Mouse (Mus musculus): ENCODE data around the gene Zfp653.

- no peak for TF ChIP-seq CTCF (IDR thresholded peaks at IDR 0.05; ENCODE audit: low read depth)
- no peak for TF ChIP-seq EP300 (IDR thresholded peaks at IDR 0.05; ENCODE audit: low read depth)
Measured at GRCm38 (mm10) chr9:22037826-22038225, 33.4 kb downstream of the Zfp653 start.
